Mouse (Mus musculus): ENCODE measurements around the gene Chst1. TPM values are rescaled to one million over a fixed set of nuclear protein-coding genes. Genes with fewer than 3 reads are reported as not detected.

Gene Chst1
- polyA plus RNA-seq (2016; fragmentation: Nextera tagmentation; extraction: Ambion mirVana): 0.56 and 0.59 TPM in 2 replicates

GRCm38 (mm10) chr2:92599487-92600347 lies at the start of gene Chst1:
Gene Chst1 (plus strand): TSS chr2:92599707.
- under 1% methylated on average over 45 of the region's 82 CpGs for WGBS (ENCODE audit: insufficient replicate concordance)
- Histone ChIP-seq H3K9ac (0 out of 2 replicates have a peak within 1 kb of the TSS, but pooled peaks have one; percentile 22), H3K4me1 (peaks cover 11% of the 10 kb centered on the region; the same call in 1 of the 2 replicates), H3K36me3 (no peaks in the 10 kb centered on the region), H3K9me3 (replicated peaks) (no peaks in the 10 kb centered on the region), H3K27me3 (replicated peaks) (peaks cover 94% of the 10 kb centered on the region), H3K4me3 (peak within 1 kb of the TSS; percentile 54), H3K27ac (no peak within 1 kb of the TSS), H3K4me2 (peak within 1 kb of the TSS; percentile 76)
- peak; percentile 58; the same call in 1 of the 2 replicates for ATAC-seq

GRCm38 (mm10) chr2:92550051-92550450 lies 49.5 kb upstream of the Chst1 start:
- Histone ChIP-seq H3K4me3 (no peak overlapping the region), H3K9me3 (replicated peaks) (no peaks in the 10 kb centered on the region), H3K36me3 (no peaks in the 10 kb centered on the region), H3K27ac (no peak overlapping the region), H3K27me3 (replicated peaks) (0 out of 2 replicates have a peak, but pooled peaks cover 3% of the 10 kb centered on the region), H3K4me2 (no peak overlapping the region), H3K9ac (no peak overlapping the region), H3K4me1 (0 out of 2 replicates have a peak, but pooled peaks cover 6% of the 10 kb centered on the region)
- 16% methylated on average over 2 of the region's 2 CpGs for WGBS (ENCODE audit: insufficient replicate concordance)
- no peak for ATAC-seq

- H3K9ac ChIP-seq: no peak overlapping the region
- H3K4me3 ChIP-seq: no peak overlapping the region
- H3K36me3 ChIP-seq: no peaks in the 10 kb centered on the region
- H3K27me3 ChIP-seq (replicated peaks): no peaks in the 10 kb centered on the region
- H3K27ac ChIP-seq: no peak overlapping the region
- no peaks in the 10 kb centered on the region for H3K9me3 ChIP-seq (replicated peaks)
- no peak for ATAC-seq
- H3K4me1 ChIP-seq: no peaks in the 10 kb centered on the region
- H3K4me2 ChIP-seq: no peak overlapping the region
Observed at GRCm38 (mm10) chr2:92554536-92554935, 45.0 kb upstream of the Chst1 start.

GRCm38 (mm10) chr2:92562930-92563329 lies 36.6 kb upstream of the Chst1 start:
- H3K9me3 ChIP-seq (replicated peaks): peaks cover 11% of the 10 kb centered on the region; the same call in 1 of the 2 replicates
- no peak overlapping the region for H3K9ac ChIP-seq
- no peaks in the 10 kb centered on the region for H3K4me1 ChIP-seq
- no peaks in the 10 kb centered on the region for H3K27me3 ChIP-seq (replicated peaks)
- ATAC-seq: no peak
- no peak overlapping the region for H3K4me2 ChIP-seq
- no peak overlapping the region for H3K27ac ChIP-seq
- H3K36me3 ChIP-seq: no peaks in the 10 kb centered on the region
- no peak overlapping the region for H3K4me3 ChIP-seq
- 34% methylated on average over 4 of the region's 4 CpGs for WGBS (ENCODE audit: insufficient replicate concordance)

GRCm38 (mm10) chr2:92570623-92571022 lies 28.9 kb upstream of the Chst1 start:
- H3K27me3 ChIP-seq (replicated peaks): no peaks in the 10 kb centered on the region
- no peak overlapping the region for H3K4me3 ChIP-seq
- no peak overlapping the region for H3K4me2 ChIP-seq
- ATAC-seq: no peak
- H3K9ac ChIP-seq: no peak overlapping the region
- H3K4me1 ChIP-seq: no peaks in the 10 kb centered on the region
- WGBS (ENCODE audit: insufficient replicate concordance): 54% methylated on average over 6 of the region's 6 CpGs
- no peaks in the 10 kb centered on the region for H3K36me3 ChIP-seq
- peaks cover 4% of the 10 kb centered on the region; the same call in 1 of the 2 replicates for H3K9me3 ChIP-seq (replicated peaks)
- no peak overlapping the region for H3K27ac ChIP-seq

GRCm38 (mm10) chr2:92577824-92578223 lies 21.7 kb upstream of the Chst1 start:
- no peak overlapping the region for H3K27ac ChIP-seq
- 61% methylated on average over 9 of the region's 9 CpGs for WGBS (ENCODE audit: insufficient replicate concordance)

GRCm38 (mm10) chr2:92581302-92581701 lies 18.2 kb upstream of the Chst1 start:
- Histone ChIP-seq H3K9ac (no peak overlapping the region), H3K9me3 (replicated peaks) (no peaks in the 10 kb centered on the region), H3K4me2 (no peak overlapping the region), H3K4me1 (no peaks in the 10 kb centered on the region), H3K36me3 (no peaks in the 10 kb centered on the region), H3K27me3 (replicated peaks) (no peaks in the 10 kb centered on the region), H3K27ac (no peak overlapping the region), H3K4me3 (no peak overlapping the region)
- WGBS (ENCODE audit: insufficient replicate concordance): 69% methylated on average over 7 of the region's 7 CpGs
- no peak for ATAC-seq

More at GRCm38 (mm10) chr2:92577824-92578223, 21.7 kb upstream of the Chst1 start:
- Histone ChIP-seq H3K4me1 (no peaks in the 10 kb centered on the region), H3K9ac (no peak overlapping the region), H3K9me3 (replicated peaks) (no peaks in the 10 kb centered on the region), H3K4me3 (no peak overlapping the region), H3K36me3 (no peaks in the 10 kb centered on the region), H3K27me3 (replicated peaks) (no peaks in the 10 kb centered on the region), H3K4me2 (no peak overlapping the region)
- ATAC-seq: no peak

GRCm38 (mm10) chr2:92582596-92582995 lies 16.9 kb upstream of the Chst1 start:
- peak; percentile 61 for ATAC-seq
- no peaks in the 10 kb centered on the region for H3K4me1 ChIP-seq

GRCm38 (mm10) chr2:92587806-92588205 lies 11.7 kb upstream of the Chst1 start:
- 71% methylated on average over 2 of the region's 2 CpGs for WGBS (ENCODE audit: insufficient replicate concordance)
- Histone ChIP-seq H3K4me3 (no peak overlapping the region), H3K36me3 (no peaks in the 10 kb centered on the region), H3K27me3 (replicated peaks) (0 out of 2 replicates have a peak, but pooled peaks cover 5% of the 10 kb centered on the region), H3K4me1 (no peaks in the 10 kb centered on the region), H3K27ac (no peak overlapping the region), H3K9me3 (replicated peaks) (no peaks in the 10 kb centered on the region), H3K4me2 (no peak overlapping the region), H3K9ac (no peak overlapping the region)
- ATAC-seq: no peak

More at GRCm38 (mm10) chr2:92582596-92582995, 16.9 kb upstream of the Chst1 start:
- no peak overlapping the region for H3K9ac ChIP-seq
- no peak overlapping the region for H3K4me3 ChIP-seq
- H3K9me3 ChIP-seq (replicated peaks): no peaks in the 10 kb centered on the region
- H3K27me3 ChIP-seq (replicated peaks): no peaks in the 10 kb centered on the region
- H3K4me2 ChIP-seq: no peak overlapping the region
- no peak overlapping the region for H3K27ac ChIP-seq
- no peaks in the 10 kb centered on the region for H3K36me3 ChIP-seq
- 56% methylated on average over 5 of the region's 5 CpGs for WGBS (ENCODE audit: insufficient replicate concordance)

GRCm38 (mm10) chr2:92594929-92595730 lies 4.4 kb upstream of the Chst1 start:
- WGBS (ENCODE audit: insufficient replicate concordance): 52% methylated on average over 11 of the region's 11 CpGs
- ATAC-seq: no peak
- peaks cover 7% of the 10 kb centered on the region; the same call in 1 of the 2 replicates for H3K4me1 ChIP-seq
- H3K36me3 ChIP-seq: no peaks in the 10 kb centered on the region
- H3K27me3 ChIP-seq (replicated peaks): peaks cover 54% of the 10 kb centered on the region
- no peak overlapping the region for H3K27ac ChIP-seq
- no peak overlapping the region for H3K4me3 ChIP-seq
- no peaks in the 10 kb centered on the region for H3K9me3 ChIP-seq (replicated peaks)
- H3K4me2 ChIP-seq: no peak overlapping the region
- H3K9ac ChIP-seq: no peak overlapping the region

GRCm38 (mm10) chr2:92597291-92597690 lies 2.2 kb upstream of the Chst1 start:
- Histone ChIP-seq H3K4me3 (no peak overlapping the region), H3K4me1 (peaks cover 11% of the 10 kb centered on the region; the same call in 1 of the 2 replicates), H3K4me2 (no peak overlapping the region), H3K9me3 (replicated peaks) (no peaks in the 10 kb centered on the region), H3K36me3 (no peaks in the 10 kb centered on the region), H3K27ac (no peak overlapping the region), H3K27me3 (replicated peaks) (peaks cover 70% of the 10 kb centered on the region), H3K9ac (no peak overlapping the region)
- 7% methylated on average over 7 of the region's 7 CpGs for WGBS (ENCODE audit: insufficient replicate concordance)
- ATAC-seq: no peak
